9 mouse cellular contexts compared by ENCODE assay signal in the genomic region with DNA sequence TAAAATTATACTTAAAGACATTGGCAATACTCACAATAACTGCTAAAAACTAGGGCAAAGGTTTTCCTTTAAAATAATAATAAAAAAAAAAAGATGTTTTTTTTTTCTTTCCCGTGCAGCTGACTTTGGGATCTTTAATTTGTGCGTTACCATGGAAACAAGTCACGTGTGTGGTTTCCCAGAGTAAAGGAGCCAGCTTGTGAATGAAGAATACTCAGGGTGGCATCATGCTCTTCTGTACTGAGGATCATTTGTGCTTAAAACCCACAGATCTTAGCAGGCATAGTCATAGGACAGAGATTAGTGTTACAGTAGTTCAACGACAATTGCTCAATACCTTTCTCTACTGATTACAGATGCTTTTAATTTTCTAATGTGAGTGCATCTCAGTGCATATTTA.
DNase-seq lines count a peak whose midpoint lies in the region; ATAC-seq and TF ChIP-seq lines count a peak whose summit lies in the region.
"Had no signal": no experiment of that assay in that cellular context is flagged by ENCODE, and none has a peak within 500 bp of the region (broad histone marks: within the 10 kb centered on the region; RNA-seq: fewer than 3 reads in every experiment).

No protein-coding gene starts in this region.

- WGBS in embryonic facial prominence, embryonic 14.5 days, result 48% methylated on average over 4 of the region's 4 CpGs
- 40% methylated on average over 4 of the region's 4 CpGs for WGBS in hindbrain, embryonic 13.5 days
- WGBS in neural tube, embryonic 12.5 days, result 52% methylated on average over 4 of the region's 4 CpGs

- no peaks in the 10 kb centered on the region for H3K27me3 ChIP-seq in embryonic facial prominence, embryonic 14.5 days (replicated peaks; ENCODE audit: control insufficient read depth, insufficient read depth, low read length)
- H3K27me3 ChIP-seq in hindbrain, embryonic 13.5 days, result no peaks in the 10 kb centered on the region
- H3K27me3 ChIP-seq in neural tube, embryonic 12.5 days (replicated peaks), result no peaks in the 10 kb centered on the region

- no peaks in the 10 kb centered on the region for H3K4me1 ChIP-seq in embryonic facial prominence, embryonic 14.5 days (ENCODE audit: control insufficient read depth, insufficient read depth, low read length)
- H3K4me1 ChIP-seq in hindbrain, embryonic 13.5 days (replicated peaks), result no peaks in the 10 kb centered on the region
- no peaks in the 10 kb centered on the region for H3K4me1 ChIP-seq in neural tube, embryonic 12.5 days

- no peak overlapping the region for H3K4me2 ChIP-seq in embryonic facial prominence, embryonic 14.5 days (ENCODE audit: low read depth, low read length)
- no peak overlapping the region for H3K4me2 ChIP-seq in hindbrain, embryonic 13.5 days
- no peak overlapping the region for H3K4me2 ChIP-seq in neural tube, embryonic 12.5 days (replicated peaks)

- H3K36me3 ChIP-seq in embryonic facial prominence, embryonic 14.5 days (ENCODE audit: control insufficient read depth, insufficient read depth, low read length), result no peaks in the 10 kb centered on the region
- no peaks in the 10 kb centered on the region for H3K36me3 ChIP-seq in hindbrain, embryonic 13.5 days
- no peaks in the 10 kb centered on the region for H3K36me3 ChIP-seq in neural tube, embryonic 12.5 days

- ATAC-seq in embryonic facial prominence, embryonic 14.5 days (ENCODE audit: low read depth), result no peak
- peak; percentile 69; the same call in 1 of the 2 replicates for ATAC-seq in hindbrain, embryonic 13.5 days (ENCODE audit: low FRiP score)
- ATAC-seq in neural tube, embryonic 12.5 days (ENCODE audit: low FRiP score, low read depth), result 0 out of 2 replicates have a peak, but pooled peaks have one; percentile 62
- no peak for ATAC-seq in granulocyte monocyte progenitor cell, adult 5-6 weeks (replicated peaks; ENCODE audit: poor library complexity, severe bottlenecking)

- no peak overlapping the region for H3K4me3 ChIP-seq in layer of hippocampus, adult 2 months
- H3K4me3 ChIP-seq in embryonic facial prominence, embryonic 14.5 days (ENCODE audit: low read depth, low read length), result no peak overlapping the region
- H3K4me3 ChIP-seq in hindbrain, embryonic 13.5 days, result no peak overlapping the region
- H3K4me3 ChIP-seq in neural tube, embryonic 12.5 days, result no peak overlapping the region
- H3K4me3 ChIP-seq: heart, adult 2 months had no signal

- no peak overlapping the region for H3K9ac ChIP-seq in embryonic facial prominence, embryonic 14.5 days (ENCODE audit: low read depth, low read length)
- no peak overlapping the region for H3K9ac ChIP-seq in hindbrain, embryonic 13.5 days
- no peak overlapping the region for H3K9ac ChIP-seq in neural tube, embryonic 12.5 days

- DNase-seq in layer of hippocampus, adult 2 months (ENCODE audit: low spot score in 2 of 2), result peak; percentile 17 to 19
- DNase-seq in layer of hippocampus, postnatal 25 days (ENCODE audit: extremely low spot score in 1 of 2, low spot score in 1 of 2), result no peak
- peak; percentile 39 for DNase-seq in embryonic facial prominence, embryonic 14.5 days (ENCODE audit: low spot score)
- DNase-seq in thymus, adult 18-20 months, result no peak
- no peak for DNase-seq in frontal cortex, postnatal 36 days (ENCODE audit: low spot score in 2 of 2)
- DNase-seq: heart, adult 2 months had no signal

- 0 out of 2 replicates have a peak overlapping the region, but pooled peaks have one; percentile 43 for H3K27ac ChIP-seq in layer of hippocampus, adult 2 months
- no peak overlapping the region for H3K27ac ChIP-seq in embryonic facial prominence, embryonic 14.5 days (replicated peaks; ENCODE audit: low read depth, low read length)
- no peak overlapping the region for H3K27ac ChIP-seq in hindbrain, embryonic 13.5 days
- H3K27ac ChIP-seq in neural tube, embryonic 12.5 days, result no peak overlapping the region
- H3K27ac ChIP-seq: heart, adult 2 months had no signal

- H3K9me3 ChIP-seq in embryonic facial prominence, embryonic 14.5 days (ENCODE audit: control insufficient read depth, low read length), result no peaks in the 10 kb centered on the region
- no peaks in the 10 kb centered on the region for H3K9me3 ChIP-seq in hindbrain, embryonic 13.5 days
- no peaks in the 10 kb centered on the region for H3K9me3 ChIP-seq in neural tube, embryonic 12.5 days

- TF ChIP-seq CTCF in layer of hippocampus, adult 2 months (conservative IDR thresholded peaks at IDR 0.05), result no peak

Comparison
In these comparisons a context has a peak if more than half of its experiments do, and no peak if none do; other contexts are left out.
1. DNase-seq: peak in layer of hippocampus, adult 2 months (2 of 2) and embryonic facial prominence, embryonic 14.5 days (single experiment); none in layer of hippocampus, postnatal 25 days (0 of 2), thymus, adult 18-20 months (0 of 2) and frontal cortex, postnatal 36 days (0 of 2).
2. ATAC-seq: peak in hindbrain, embryonic 13.5 days (single experiment) and neural tube, embryonic 12.5 days (single experiment); none in embryonic facial prominence, embryonic 14.5 days (single experiment) and granulocyte monocyte progenitor cell, adult 5-6 weeks (single experiment).